Mouse (Mus musculus): Measurements from ENCODE around the gene Zbtb12.

GRCm38 (mm10) chr17:34934031-34934430, 54.7 kb downstream of the Zbtb12 start:
- TF ChIP-seq CTCF (IDR thresholded peaks at IDR 0.05; ENCODE audit: insufficient read depth, low read length), result no peak
- TF ChIP-seq POLR2A (IDR thresholded peaks at IDR 0.05; ENCODE audit: borderline replicate concordance, extremely low read depth, low read depth, low read length), result no peak
